Mouse (Mus musculus) neural tube, embryonic 14.5 days (tissue): Measurements from ENCODE around the gene Rbp1. TPM values are rescaled to one million over a fixed set of nuclear protein-coding genes. Genes with fewer than 3 reads are reported as not detected.

ENCODE experiments used
- ATAC-seq: fragments of 200-750 bp; cut with Nextera tagmentation; 2 replicates; pipeline ENCODE4 v1.8.0; 2017; ENCODE audit warnings: low read depth, mild to moderate bottlenecking, moderate TSS enrichment, moderate library complexity
- H3K27ac ChIP-seq: fragments of 300-500 bp; sonication (generic); 2 replicates; pipeline ENCODE4 v1.5.1; 2014; ENCODE audit warnings: low read depth, mild to moderate bottlenecking, control low read depth, low read length, moderate library complexity, mixed read lengths
- H3K27me3 ChIP-seq: fragments of 300-500 bp; sonication (generic); 2 replicates; pipeline ENCODE4 v1.6.1; 2014; ENCODE audit warnings: low read length; ENCODE audit not compliant: control insufficient read depth, insufficient read depth
- H3K36me3 ChIP-seq: fragments of 300-500 bp; sonication (generic); 2 replicates; pipeline ENCODE4 v1.6.1; 2014; ENCODE audit warnings: low read length, mixed read lengths; ENCODE audit not compliant: control insufficient read depth, insufficient read depth
- H3K4me1 ChIP-seq: fragments of 300-500 bp; sonication (generic); 2 replicates; pipeline ENCODE4 v1.6.1; 2014; ENCODE audit warnings: low read length; ENCODE audit not compliant: control insufficient read depth, insufficient read depth
- H3K4me2 ChIP-seq: fragments of 300-500 bp; sonication (generic); 2 replicates; pipeline ENCODE4 v1.6.1; 2014; ENCODE audit warnings: mild to moderate bottlenecking, low read depth, low read length, control low read depth
- H3K4me3 ChIP-seq: fragments of 300-500 bp; sonication (generic); 2 replicates; pipeline ENCODE4 v1.5.1; 2014; ENCODE audit warnings: low read depth, low read length, control low read depth, mixed read lengths
- H3K9ac ChIP-seq: fragments of 300-500 bp; sonication (generic); replicated peaks from 2 replicates; pipeline ENCODE4 v1.6.1; 2014; ENCODE audit warnings: low read depth, mild to moderate bottlenecking, control low read depth, low read length, mixed read lengths
- H3K9me3 ChIP-seq: fragments of 300-500 bp; sonication (generic); 2 replicates; pipeline ENCODE4 v1.6.1; 2016; ENCODE audit warnings: low read length; ENCODE audit not compliant: control insufficient read depth
- WGBS: fragments of 180-500 bp; shearing (Covaris S2); extraction: QIAGEN DNeasy Blood & Tissue Kit; methylation state at CpG from one replicate; pipeline ENCODE4 v1.1.7; 2014; 5-methylcytosine and 5-hydroxymethylcytosine counted together
- polyA plus RNA-seq: library from polyadenylated mRNA; unstranded; fragments of >200 nt; fragmentation: Nextera tagmentation; extraction: Ambion mirVana; gene quantifications from 2 replicates; pipeline ENCODE4 v1.2.1, GENCODE M21; 2014

Gene Rbp1
- polyA plus RNA-seq, 1 experiment from 2014 or later: 49.1 TPM

DNA sequence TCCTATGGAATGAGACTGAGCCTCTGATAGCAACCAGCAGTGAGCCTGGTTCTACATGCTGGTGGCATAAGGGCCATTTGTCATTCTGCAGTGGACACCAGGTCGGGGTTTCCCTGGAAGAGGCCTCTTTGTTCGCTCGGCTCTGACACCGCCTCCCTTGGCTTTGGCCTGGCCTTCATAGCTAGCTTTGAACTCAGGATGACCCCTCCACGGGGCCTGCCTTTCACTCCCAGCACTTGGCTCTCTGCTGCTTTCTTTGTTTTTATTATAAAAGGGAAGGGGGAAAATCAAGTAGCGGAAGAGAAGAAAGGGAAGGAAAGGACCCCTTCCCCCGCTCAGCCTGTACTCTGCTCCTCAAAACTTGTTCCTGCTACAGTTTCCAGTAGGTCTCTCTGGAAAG, 7.0 kb downstream of the Rbp1 start:
- ATAC-seq: peak; percentile 75; the same call in 1 of the 2 replicates
- Histone ChIP-seq H3K4me2 (peak overlapping the region; percentile 15; the same call in 1 of the 2 replicates), H3K4me3 (no peak overlapping the region), H3K27ac (no peak overlapping the region), H3K36me3 (no peaks in the 10 kb centered on the region), H3K9ac (no peak overlapping the region), H3K27me3 (no peaks in the 10 kb centered on the region), H3K4me1 (peaks cover 15% of the 10 kb centered on the region), H3K9me3 (no peaks in the 10 kb centered on the region)
- 7% methylated on average over 7 of the region's 7 CpGs for WGBS

DNA sequence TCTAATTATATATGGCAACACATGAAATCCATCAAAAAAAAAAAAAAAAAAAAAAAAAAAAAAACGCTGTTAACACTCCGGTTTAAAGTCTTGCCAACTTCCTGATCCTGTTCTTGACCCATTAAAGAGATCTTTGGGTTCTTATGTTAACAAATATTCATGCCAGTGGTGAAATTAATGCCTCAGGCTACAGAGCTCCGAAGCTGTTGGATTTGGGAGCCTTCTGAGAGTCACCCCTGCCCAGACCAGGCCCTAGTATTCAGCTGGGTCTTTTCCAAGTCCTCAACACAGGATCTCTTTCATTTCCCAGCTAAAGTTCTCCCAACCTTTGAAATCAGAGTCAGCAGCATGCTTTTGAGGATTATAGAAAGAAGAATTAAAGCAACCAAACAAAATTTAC, 7.8 kb downstream of the Rbp1 start:
- WGBS: 55% methylated on average over 3 of the region's 3 CpGs
- Histone ChIP-seq H3K4me2 (no peak overlapping the region), H3K4me1 (peaks cover 15% of the 10 kb centered on the region), H3K9me3 (no peaks in the 10 kb centered on the region), H3K27ac (no peak overlapping the region), H3K27me3 (no peaks in the 10 kb centered on the region), H3K9ac (no peak overlapping the region), H3K4me3 (no peak overlapping the region), H3K36me3 (no peaks in the 10 kb centered on the region)
- ATAC-seq: no peak

DNA sequence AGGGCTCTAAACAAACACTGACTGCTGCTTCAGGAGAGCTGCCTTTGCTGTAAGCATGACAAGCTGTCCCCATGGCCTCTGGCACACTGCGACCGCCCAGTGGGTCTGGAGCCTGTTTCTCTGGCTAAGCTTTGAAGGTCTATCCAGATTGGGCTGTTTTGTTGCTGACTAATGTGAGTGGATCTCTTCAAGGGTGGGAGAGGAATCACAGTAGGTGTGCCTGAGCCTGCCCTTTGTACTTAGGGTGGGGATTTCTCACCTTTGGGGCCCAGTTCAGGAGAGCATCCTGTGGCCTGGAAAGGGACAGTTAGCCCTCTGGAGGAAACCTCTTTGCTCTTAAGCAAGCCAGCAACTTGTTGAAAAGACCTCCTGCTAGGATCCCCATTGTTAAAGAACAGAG, 10.3 kb downstream of the Rbp1 start:
- no peaks in the 10 kb centered on the region for H3K36me3 ChIP-seq
- 25% methylated on average over 2 of the region's 2 CpGs for WGBS
- H3K4me3 ChIP-seq: no peak overlapping the region
- no peak overlapping the region for H3K4me2 ChIP-seq
- H3K27me3 ChIP-seq: no peaks in the 10 kb centered on the region
- peaks cover 15% of the 10 kb centered on the region for H3K4me1 ChIP-seq
- no peaks in the 10 kb centered on the region for H3K9me3 ChIP-seq
- no peak overlapping the region for H3K27ac ChIP-seq
- no peak overlapping the region for H3K9ac ChIP-seq
- ATAC-seq: no peak

DNA sequence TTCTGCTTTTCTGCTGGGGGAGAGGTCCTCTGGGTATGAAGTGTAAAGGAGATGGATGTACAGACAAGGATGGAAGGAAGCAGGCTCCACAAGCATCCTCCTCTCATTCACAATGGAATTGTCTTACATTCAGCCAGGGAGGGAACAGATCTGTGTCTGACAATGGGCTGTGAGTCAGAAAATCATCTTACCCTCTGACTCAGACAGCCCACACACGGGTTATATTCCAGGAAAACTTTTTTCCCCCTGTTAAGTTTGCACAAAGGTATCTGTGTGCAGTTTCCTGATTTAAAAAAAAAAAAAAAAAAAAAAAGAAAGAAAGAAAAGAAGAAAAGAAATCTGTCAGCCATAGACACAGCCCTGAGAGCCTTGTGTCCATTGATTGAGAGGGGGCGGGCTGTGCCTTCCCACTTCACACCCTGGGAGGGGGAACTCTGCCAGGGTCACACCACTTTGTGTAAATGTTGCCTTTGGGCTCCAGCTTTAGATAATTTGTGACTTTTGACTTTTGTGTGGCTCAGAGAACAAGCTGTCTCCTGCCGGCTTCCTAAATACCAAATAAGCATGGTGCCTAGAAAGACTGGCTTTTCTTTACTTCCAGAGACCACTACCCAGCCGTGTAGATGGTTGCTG, 11.3 kb downstream of the Rbp1 start:
- 11% methylated on average over 4 of the region's 4 CpGs for WGBS
- ATAC-seq: no peak
- Histone ChIP-seq H3K4me1 (peaks cover 8% of the 10 kb centered on the region), H3K36me3 (no peaks in the 10 kb centered on the region), H3K9ac (no peak overlapping the region), H3K9me3 (no peaks in the 10 kb centered on the region), H3K4me3 (no peak overlapping the region), H3K4me2 (no peak overlapping the region), H3K27me3 (no peaks in the 10 kb centered on the region), H3K27ac (no peak overlapping the region)

DNA sequence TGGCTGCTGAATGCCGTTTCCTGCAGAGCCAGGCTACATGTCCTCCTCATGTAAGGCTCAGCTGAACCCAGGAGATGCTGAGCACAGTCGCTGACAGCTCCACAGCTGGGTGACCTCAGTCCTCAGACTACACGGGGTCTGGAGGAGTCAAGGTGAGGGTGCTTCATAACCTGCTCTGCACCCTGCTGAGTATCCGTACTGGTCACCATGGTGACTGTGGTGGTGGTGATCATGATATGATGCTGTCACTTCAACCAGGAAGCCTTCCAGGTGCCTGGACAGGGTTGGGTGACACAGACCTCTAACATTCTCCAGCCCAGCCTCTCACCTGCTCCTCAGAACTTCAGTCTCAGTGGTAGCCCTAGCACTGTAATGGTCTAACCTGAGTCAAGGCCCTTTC, 15.1 kb downstream of the Rbp1 start:
- no peak overlapping the region for H3K9ac ChIP-seq
- H3K4me1 ChIP-seq: 0 out of 2 replicates have a peak, but pooled peaks cover 4% of the 10 kb centered on the region
- WGBS: 92% methylated on average over 4 of the region's 4 CpGs
- H3K27me3 ChIP-seq: no peaks in the 10 kb centered on the region
- ATAC-seq: no peak
- no peak overlapping the region for H3K4me3 ChIP-seq
- no peak overlapping the region for H3K27ac ChIP-seq
- H3K36me3 ChIP-seq: no peaks in the 10 kb centered on the region
- H3K9me3 ChIP-seq: no peaks in the 10 kb centered on the region
- no peak overlapping the region for H3K4me2 ChIP-seq

DNA sequence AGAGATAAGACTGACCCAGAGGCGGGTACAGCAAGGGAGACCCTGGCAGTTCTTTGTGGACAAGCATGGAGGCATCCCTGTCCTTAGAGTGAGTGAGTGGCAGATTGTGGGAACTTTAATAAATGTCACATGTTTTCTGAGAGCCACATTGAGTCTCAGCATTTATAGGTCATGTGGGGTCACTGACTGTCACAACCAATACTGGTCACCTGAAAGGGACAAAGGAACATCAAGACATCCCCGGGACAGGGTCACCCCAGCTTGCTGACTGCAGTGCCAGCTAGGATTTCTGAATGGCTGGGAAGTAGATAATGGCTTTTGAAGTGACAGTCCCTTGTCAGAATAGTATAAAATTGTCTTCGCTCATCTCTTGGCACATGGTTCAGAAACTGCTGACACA, 16.3 kb downstream of the Rbp1 start:
- Histone ChIP-seq H3K27me3 (no peaks in the 10 kb centered on the region), H3K9me3 (no peaks in the 10 kb centered on the region), H3K4me2 (no peak overlapping the region), H3K27ac (no peak overlapping the region), H3K9ac (no peak overlapping the region), H3K4me3 (no peak overlapping the region), H3K36me3 (no peaks in the 10 kb centered on the region), H3K4me1 (no peaks in the 10 kb centered on the region)
- no peak for ATAC-seq
- whole genome bisulfite sequencing: 66% methylated on average over 3 of the region's 3 CpGs

DNA sequence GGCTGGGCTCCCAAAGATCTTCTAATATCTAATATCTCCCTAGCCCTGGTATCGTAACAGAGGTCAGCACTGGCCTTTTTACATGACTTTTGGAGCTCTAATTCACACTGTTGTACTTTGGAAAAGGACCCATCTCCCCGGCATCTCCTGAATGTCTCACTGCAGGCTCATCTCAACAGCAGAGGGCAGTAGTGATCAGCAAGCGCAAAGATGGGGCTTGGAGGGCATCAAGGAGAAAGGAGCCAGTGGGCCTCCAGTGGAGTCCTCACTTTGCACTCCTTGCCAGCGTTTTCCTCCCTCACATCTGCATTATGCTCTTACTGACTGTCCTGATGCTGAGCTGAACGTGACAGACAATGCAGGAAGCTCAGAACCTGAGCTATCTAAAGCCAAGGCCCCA, 19.9 kb downstream of the Rbp1 start:
- WGBS: 64% methylated on average over 5 of the region's 5 CpGs

DNA sequence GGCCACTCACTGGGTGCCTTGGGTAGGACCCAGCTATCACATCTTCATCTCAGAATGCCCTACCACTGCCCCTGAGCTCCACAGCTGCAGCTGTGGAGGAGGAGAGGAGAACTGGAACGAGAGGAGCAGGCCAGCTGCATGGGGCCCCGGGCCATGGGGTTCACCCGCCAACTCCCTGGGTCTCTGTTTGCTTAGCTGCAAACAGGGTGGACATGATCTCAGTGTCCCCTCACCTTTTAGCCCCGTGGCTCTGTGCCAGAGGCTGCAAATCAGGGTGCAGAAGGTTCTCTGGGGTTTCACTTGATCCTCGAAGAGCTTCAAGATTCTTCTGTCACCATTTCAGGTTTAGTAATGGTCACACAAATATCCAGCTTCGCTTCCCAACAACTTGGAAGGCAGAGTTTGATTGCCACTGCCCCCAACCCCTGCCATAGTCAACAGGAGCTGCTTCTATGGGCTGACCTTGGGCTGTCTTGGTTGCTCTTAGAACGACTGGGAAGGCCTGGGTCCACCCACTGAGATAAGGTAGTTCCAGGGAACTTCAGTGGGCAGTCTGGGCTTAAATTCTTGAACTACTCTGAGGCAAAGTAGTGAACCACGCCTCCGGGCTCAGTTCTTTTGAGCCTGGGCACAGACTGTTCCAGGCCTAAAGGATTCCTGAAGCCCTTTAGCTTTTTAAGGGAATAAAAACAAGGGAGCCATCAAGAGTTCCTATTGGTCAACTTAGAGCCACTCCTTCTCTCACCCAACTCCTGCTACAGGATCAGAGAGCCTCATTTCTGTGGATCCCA, 22.8 kb downstream of the Rbp1 start:
- no peak overlapping the region for H3K9ac ChIP-seq
- no peak overlapping the region for H3K27ac ChIP-seq
- H3K9me3 ChIP-seq: no peaks in the 10 kb centered on the region
- no peak for ATAC-seq
- no peak overlapping the region for H3K4me2 ChIP-seq
- H3K27me3 ChIP-seq: no peaks in the 10 kb centered on the region
- no peak overlapping the region for H3K4me3 ChIP-seq
- WGBS: 90% methylated on average over 9 of the region's 9 CpGs
- no peaks in the 10 kb centered on the region for H3K36me3 ChIP-seq
- H3K4me1 ChIP-seq: no peaks in the 10 kb centered on the region

More for the DNA sequence above, 19.9 kb downstream of the Rbp1 start:
- no peaks in the 10 kb centered on the region for H3K9me3 ChIP-seq
- ATAC-seq: no peak
- H3K4me1 ChIP-seq: no peaks in the 10 kb centered on the region
- H3K9ac ChIP-seq: no peak overlapping the region
- no peak overlapping the region for H3K4me3 ChIP-seq
- H3K4me2 ChIP-seq: no peak overlapping the region
- H3K36me3 ChIP-seq: no peaks in the 10 kb centered on the region
- H3K27me3 ChIP-seq: no peaks in the 10 kb centered on the region
- H3K27ac ChIP-seq: no peak overlapping the region

DNA sequence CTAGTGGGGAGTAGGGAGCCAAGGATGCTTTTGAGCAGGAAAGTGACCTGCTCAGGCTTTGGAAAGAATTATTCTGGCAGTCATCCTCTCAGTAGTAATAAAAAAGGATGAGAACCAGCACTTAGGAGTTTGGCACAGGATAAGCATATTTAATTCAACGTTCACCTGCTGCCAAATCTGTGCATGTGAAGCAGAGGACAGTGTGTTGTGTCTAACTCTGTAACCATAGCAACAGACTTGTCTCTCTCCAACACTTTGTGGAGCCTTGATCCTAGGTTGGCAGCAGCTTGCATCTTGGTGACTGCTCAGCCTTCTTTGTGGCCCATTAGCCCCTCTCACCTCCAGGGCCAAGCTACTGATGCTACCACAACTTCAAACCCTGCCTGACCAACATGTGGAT, 28.2 kb downstream of the Rbp1 start:
- no peaks in the 10 kb centered on the region for H3K4me1 ChIP-seq
- H3K9me3 ChIP-seq: no peaks in the 10 kb centered on the region
- H3K27me3 ChIP-seq: no peaks in the 10 kb centered on the region
- no peak overlapping the region for H3K4me2 ChIP-seq
- no peak overlapping the region for H3K9ac ChIP-seq
- 0 out of 2 replicates have a peak, but pooled peaks have one; percentile 44 for ATAC-seq
- 63% methylated on average over 1 of the region's 1 CpGs for WGBS
- no peak overlapping the region for H3K4me3 ChIP-seq
- H3K36me3 ChIP-seq: no peaks in the 10 kb centered on the region
- H3K27ac ChIP-seq: no peak overlapping the region
